Comparison of ENCODE assay signal across 21 mouse cellular contexts in the genomic region with DNA sequence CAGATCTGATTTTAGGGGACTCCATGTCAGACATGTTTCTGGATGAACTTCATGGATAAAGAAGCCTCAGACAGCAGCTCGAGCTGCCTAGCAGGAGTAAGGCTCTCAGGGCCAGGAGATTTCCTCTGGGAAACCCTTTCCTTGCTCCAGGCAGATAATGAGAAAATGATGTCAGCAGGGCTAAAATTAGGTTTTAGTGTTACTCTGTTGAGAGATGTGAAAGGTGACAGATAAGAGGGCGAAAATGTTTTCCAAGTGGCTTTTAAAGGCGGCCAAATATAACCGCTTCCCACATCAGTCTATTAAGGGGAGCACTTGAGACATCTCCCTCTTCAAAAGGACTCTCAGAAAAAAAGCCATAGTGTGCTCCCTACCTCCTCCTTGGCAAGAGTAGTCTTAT.
DNase-seq lines count a peak whose midpoint lies in the region; ATAC-seq and TF ChIP-seq lines count a peak whose summit lies in the region.
"Had no signal": no experiment of that assay in that cellular context is flagged by ENCODE, and none has a peak within 500 bp of the region (broad histone marks: within the 10 kb centered on the region; RNA-seq: fewer than 3 reads in every experiment).

No protein-coding gene starts in this region.

- H3K4me2 ChIP-seq in midbrain, embryonic 16.5 days (ENCODE audit: low read length): no peak overlapping the region
- no peak overlapping the region for H3K4me2 ChIP-seq in midbrain, postnatal 0 days (ENCODE audit: low read depth, low read length, poor library complexity, severe bottlenecking)
- peak overlapping the region; percentile 47 for H3K4me2 ChIP-seq in heart, embryonic 15.5 days
- H3K4me2 ChIP-seq in neural tube, embryonic 15.5 days: no peak overlapping the region
- H3K4me2 ChIP-seq: embryonic facial prominence, embryonic 15.5 days; hindbrain, embryonic 15.5 days; intestine, embryonic 15.5 days; limb, embryonic 12.5 days; liver, embryonic 13.5 days; lung, embryonic 15.5 days; midbrain, embryonic 11.5 days had no signal

- intact Hi-C loops in gastrocnemius, postnatal 36 days (cut with DNase I): no loop called here

- no peak overlapping the region for H3K9ac ChIP-seq in midbrain, embryonic 16.5 days (ENCODE audit: low read depth, low read length)
- no peak overlapping the region for H3K9ac ChIP-seq in midbrain, postnatal 0 days (replicated peaks; ENCODE audit: low read length, poor library complexity, severe bottlenecking)
- H3K9ac ChIP-seq in heart, embryonic 15.5 days: no peak overlapping the region
- no peak overlapping the region for H3K9ac ChIP-seq in neural tube, embryonic 15.5 days (replicated peaks)
- H3K9ac ChIP-seq: embryonic facial prominence, embryonic 15.5 days; hindbrain, embryonic 15.5 days; intestine, embryonic 15.5 days; limb, embryonic 12.5 days; liver, embryonic 13.5 days; lung, embryonic 15.5 days had no signal

- no peak for ATAC-seq in midbrain, embryonic 16.5 days
- ATAC-seq in midbrain, postnatal 0 days (ENCODE audit: low FRiP score): no peak
- peak; percentile 64 for ATAC-seq in heart, embryonic 15.5 days (replicated peaks; ENCODE audit: insufficient number of reproducible peaks, insufficient read depth, low FRiP score, low read depth)
- no peak for ATAC-seq in neural tube, embryonic 15.5 days (ENCODE audit: low FRiP score)
- ATAC-seq: intestine, embryonic 15.5 days had no signal

- no peaks in the 10 kb centered on the region for H3K27me3 ChIP-seq in midbrain, embryonic 16.5 days (ENCODE audit: control insufficient read depth, insufficient read depth, low read depth, low read length)
- H3K27me3 ChIP-seq in midbrain, postnatal 0 days (ENCODE audit: insufficient read depth, low read length): no peaks in the 10 kb centered on the region
- peaks cover 3% of the 10 kb centered on the region; the same call in 1 of the 2 replicates for H3K27me3 ChIP-seq in heart, embryonic 15.5 days
- no peaks in the 10 kb centered on the region for H3K27me3 ChIP-seq in neural tube, embryonic 15.5 days (replicated peaks)
- H3K27me3 ChIP-seq: embryonic facial prominence, embryonic 15.5 days; hindbrain, embryonic 15.5 days; intestine, embryonic 15.5 days; limb, embryonic 12.5 days; liver, embryonic 13.5 days; lung, embryonic 15.5 days had no signal

- 48% methylated on average over 4 of the region's 4 CpGs for WGBS in midbrain, embryonic 16.5 days
- 54% methylated on average over 4 of the region's 4 CpGs for WGBS in midbrain, postnatal 0 days
- 4% methylated on average over 4 of the region's 4 CpGs for WGBS in heart, embryonic 15.5 days
- 69% methylated on average over 4 of the region's 4 CpGs for WGBS in neural tube, embryonic 15.5 days

- peak overlapping the region; percentile 39 for H3K27ac ChIP-seq in midbrain, embryonic 16.5 days (ENCODE audit: low read length)
- no peak overlapping the region for H3K27ac ChIP-seq in midbrain, postnatal 0 days (ENCODE audit: low read depth, low read length)
- peak overlapping the region; percentile 62 for H3K27ac ChIP-seq in heart, embryonic 15.5 days
- 0 out of 2 replicates have a peak overlapping the region, but pooled peaks have one; percentile 1 for H3K27ac ChIP-seq in neural tube, embryonic 15.5 days (replicated peaks)
- H3K27ac ChIP-seq: embryonic facial prominence, embryonic 15.5 days; hindbrain, embryonic 15.5 days; intestine, embryonic 15.5 days; limb, embryonic 12.5 days; liver, embryonic 13.5 days; lung, embryonic 15.5 days; macrophage had no signal

- no peak for TF ChIP-seq CTCF in midbrain, postnatal 0 days (IDR thresholded peaks at IDR 0.05)

- H3K4me3 ChIP-seq in midbrain, embryonic 16.5 days (ENCODE audit: low read depth, low read length): no peak overlapping the region
- no peak overlapping the region for H3K4me3 ChIP-seq in midbrain, postnatal 0 days (ENCODE audit: low read depth, low read length)
- H3K4me3 ChIP-seq in heart, embryonic 15.5 days: no peak overlapping the region
- H3K4me3 ChIP-seq in neural tube, embryonic 15.5 days (replicated peaks): no peak overlapping the region
- H3K4me3 ChIP-seq: embryonic facial prominence, embryonic 15.5 days; hindbrain, embryonic 15.5 days; intestine, embryonic 15.5 days; limb, embryonic 12.5 days; liver, embryonic 13.5 days; lung, embryonic 15.5 days; myocyte had no signal

- H3K9me3 ChIP-seq in midbrain, embryonic 16.5 days (replicated peaks; ENCODE audit: control insufficient read depth, low read length, poor library complexity, severe bottlenecking): no peaks in the 10 kb centered on the region
- no peaks in the 10 kb centered on the region for H3K9me3 ChIP-seq in midbrain, postnatal 0 days (ENCODE audit: low read length)
- H3K9me3 ChIP-seq in heart, embryonic 15.5 days (replicated peaks): no peaks in the 10 kb centered on the region
- no peaks in the 10 kb centered on the region for H3K9me3 ChIP-seq in neural tube, embryonic 15.5 days (replicated peaks)
- H3K9me3 ChIP-seq: embryonic facial prominence, embryonic 15.5 days; hindbrain, embryonic 15.5 days; intestine, embryonic 15.5 days; liver, embryonic 13.5 days; lung, embryonic 15.5 days had no signal

- DNase-seq in gastrocnemius, adult 18-20 months (ENCODE audit: low spot score): peak; percentile 6
- no peak for DNase-seq in gastrocnemius, postnatal 36 days
- no peak for DNase-seq in midbrain, postnatal 0 days (ENCODE audit: low spot score)
- DNase-seq in kidney, adult 8-10 months: no peak
- DNase-seq in cerebellum, postnatal 4 days (ENCODE audit: low spot score in 2 of 2): no peak
- DNase-seq: adrenal gland, postnatal 36 days; cerebellum, adult 18-20 months; liver, embryonic 13.5 days; right cerebral cortex, postnatal 25 days had no signal

- H3K36me3 ChIP-seq in midbrain, embryonic 16.5 days (ENCODE audit: control insufficient read depth, insufficient read depth, low read length): no peaks in the 10 kb centered on the region
- H3K36me3 ChIP-seq in midbrain, postnatal 0 days (ENCODE audit: insufficient read depth, low read length): no peaks in the 10 kb centered on the region
- no peaks in the 10 kb centered on the region for H3K36me3 ChIP-seq in heart, embryonic 15.5 days
- no peaks in the 10 kb centered on the region for H3K36me3 ChIP-seq in neural tube, embryonic 15.5 days
- H3K36me3 ChIP-seq: G1E; hindbrain, embryonic 15.5 days; intestine, embryonic 15.5 days; liver, embryonic 13.5 days; lung, embryonic 15.5 days had no signal

- H3K4me1 ChIP-seq in midbrain, embryonic 16.5 days (ENCODE audit: control insufficient read depth, insufficient read depth, low read length): peaks cover 32% of the 10 kb centered on the region
- peaks cover 6% of the 10 kb centered on the region; the same call in 1 of the 2 replicates for H3K4me1 ChIP-seq in midbrain, postnatal 0 days (ENCODE audit: insufficient read depth, low read length)
- H3K4me1 ChIP-seq in heart, embryonic 15.5 days (replicated peaks): peaks cover 51% of the 10 kb centered on the region
- peaks cover 61% of the 10 kb centered on the region for H3K4me1 ChIP-seq in neural tube, embryonic 15.5 days
- H3K4me1 ChIP-seq: liver, embryonic 13.5 days had no signal
